Mouse (Mus musculus) left cerebral cortex, adult 9 months (tissue): ENCODE results near the gene Hic1.

Experiments
- DNase-seq, 2 experiments: peaks; one replicate each; pipeline ENCODE4 v3.0.0; 2022; ENCODE audit warnings: low spot score in 2 of 2

Gene Hic1

GRCm38 (mm10) chr11:75148332-75149035 lies 20.8 kb downstream of the Hic1 start:
- no peak for DNase-seq

- no peak for DNase-seq
These were observed 21.5 kb downstream of the Hic1 start for GRCm38 (mm10) chr11:75147846-75148168.

GRCm38 (mm10) chr11:75147106-75147845 lies 22.0 kb downstream of the Hic1 start:
- no peak for DNase-seq

GRCm38 (mm10) chr11:75145841-75146240 lies 23.5 kb downstream of the Hic1 start:
- no peak for DNase-seq

- DNase-seq = no peak
These were observed 26.6 kb downstream of the Hic1 start for GRCm38 (mm10) chr11:75142749-75143148.

- no peak for DNase-seq
These were observed 27.4 kb downstream of the Hic1 start for GRCm38 (mm10) chr11:75141913-75142312.

GRCm38 (mm10) chr11:75141038-75141437 lies 28.3 kb downstream of the Hic1 start:
- DNase-seq = no peak

- no peak for DNase-seq
These were observed 28.9 kb downstream of the Hic1 start for GRCm38 (mm10) chr11:75140431-75140830.

- DNase-seq = no peak
These were observed 30.0 kb downstream of the Hic1 start for GRCm38 (mm10) chr11:75139122-75139963.

- no peak for DNase-seq
These were observed 32.5 kb downstream of the Hic1 start for GRCm38 (mm10) chr11:75136666-75137398.

- DNase-seq = no peak
These were observed 34.0 kb downstream of the Hic1 start for GRCm38 (mm10) chr11:75135358-75135757.

GRCm38 (mm10) chr11:75134485-75135068 lies 34.7 kb downstream of the Hic1 start:
- DNase-seq = no peak

- DNase-seq = no peak
These were observed 35.4 kb downstream of the Hic1 start for GRCm38 (mm10) chr11:75133951-75134350.

GRCm38 (mm10) chr11:75133391-75133790 lies 35.9 kb downstream of the Hic1 start:
- no peak for DNase-seq

- DNase-seq = peak in 1 of 2 experiments; percentile 66
These were observed 37.0 kb downstream of the Hic1 start for GRCm38 (mm10) chr11:75132278-75132677.

- DNase-seq = no peak
These were observed 38.0 kb downstream of the Hic1 start for GRCm38 (mm10) chr11:75131300-75131699.

- no peak for DNase-seq
These were observed 39.8 kb downstream of the Hic1 start for GRCm38 (mm10) chr11:75129481-75129880.

GRCm38 (mm10) chr11:75126384-75126783 lies 42.9 kb downstream of the Hic1 start:
- DNase-seq = no peak

- DNase-seq = no peak
These were observed 44.9 kb downstream of the Hic1 start for GRCm38 (mm10) chr11:75124406-75124805.

GRCm38 (mm10) chr11:75121348-75121747 lies 48.0 kb downstream of the Hic1 start:
- DNase-seq = no peak

GRCm38 (mm10) chr11:75119841-75120240 lies 49.5 kb downstream of the Hic1 start:
- no peak for DNase-seq
